Mouse (Mus musculus) neutrophil, adult 59 days (primary cell): ENCODE results near the gene Prss54. TPM values are rescaled to one million over a fixed set of nuclear protein-coding genes. Genes with fewer than 3 reads are reported as not detected.

Experiments used
- total RNA-seq, 2 experiments: library from RNA; stranded (reverse); gene quantifications; 1 replicate in 1 of 2; 2 replicates in 1 of 2; pipeline ENCODE4 v1.2.4; 2023

Gene Prss54
- not detected for total RNA-seq

GRCm38 (mm10) chr8:95576240-95576639, at the start of gene Prss54:
Prss54 (minus strand) TSS chr8:95576340.

GRCm38 (mm10) chr8:95533584-95534387, 42.4 kb downstream of the Prss54 start, which contains the start of gene Ccdc113:
Ccdc113 (plus strand) TSS chr8:95534085.

Other genes with a start within 250 kb of the Prss54 start
- gene Zfp319, start 244.4 kb downstream of the Prss54 start, total RNA-seq, result 10 to 100 TPM; 10.7 to 12.8 TPM
- gene Usb1, start 244.1 kb downstream of the Prss54 start, total RNA-seq, result 10 to 100 TPM; 40.8 to 43.2 TPM
- gene Mmp15, start 224.1 kb downstream of the Prss54 start, total RNA-seq, result under 1 TPM in 1 of 2 experiments, not detected in 1; 0.11 TPM
- 10 to 100 TPM; 35.1 to 43.0 TPM for gene Cfap20, start 141.5 kb downstream of the Prss54 start, total RNA-seq
- gene Csnk2a2, start 86.3 kb downstream of the Prss54 start, total RNA-seq, result 10 to 100 TPM; 38.4 to 50.9 TPM
- gene Ccdc113, start 42.3 kb downstream of the Prss54 start, total RNA-seq, result not detected
- 1 to 10 TPM; 6.0 to 6.6 TPM for gene Gins3, start 57.1 kb upstream of the Prss54 start, total RNA-seq
- gene Ndrg4, start 100.6 kb upstream of the Prss54 start, total RNA-seq, result under 1 TPM in 1 of 2 experiments, not detected in 1; 0.13 TPM
- gene Setd6, start 139.5 kb upstream of the Prss54 start, total RNA-seq, result 1 to 10 TPM; 7.9 to 8.2 TPM
- gene Cnot1, start 231.1 kb upstream of the Prss54 start, total RNA-seq, result 100 to 1,000 TPM; 194 to 200 TPM
- gene Sap18b, start 249.0 kb upstream of the Prss54 start, total RNA-seq, result 10 to 100 TPM; 69.6 to 75.5 TPM